In genomic region chr6:52987391-52987790, GRCm38 (mm10) we compare ENCODE assay signal across 9 mouse cellular contexts.
DNase-seq lines count a peak whose midpoint lies in the region; ATAC-seq lines count a peak whose summit lies in the region.
"Had no signal": no experiment of that assay in that cellular context is flagged by ENCODE, and none has a peak within 500 bp of the region (broad histone marks: within the 10 kb centered on the region; RNA-seq: fewer than 3 reads in every experiment).

No protein-coding gene starts in this region.

- no peak overlapping the region for H3K4me3 ChIP-seq in kidney, embryonic 16.5 days (ENCODE audit: low read length)
- no peak overlapping the region for H3K4me3 ChIP-seq in embryonic facial prominence, embryonic 11.5 days (ENCODE audit: low read depth, low read length)
- no peak overlapping the region for H3K4me3 ChIP-seq in midbrain, embryonic 15.5 days
- H3K4me3 ChIP-seq: midbrain, embryonic 12.5 days had no signal

- H3K9ac ChIP-seq in kidney, embryonic 16.5 days (replicated peaks; ENCODE audit: low read length): no peak overlapping the region
- no peak overlapping the region for H3K9ac ChIP-seq in embryonic facial prominence, embryonic 11.5 days (replicated peaks; ENCODE audit: low read length)
- no peak overlapping the region for H3K9ac ChIP-seq in midbrain, embryonic 15.5 days
- H3K9ac ChIP-seq: midbrain, embryonic 12.5 days had no signal

- H3K9me3 ChIP-seq in kidney, embryonic 16.5 days (ENCODE audit: low read length): no peaks in the 10 kb centered on the region
- no peaks in the 10 kb centered on the region for H3K9me3 ChIP-seq in embryonic facial prominence, embryonic 11.5 days (replicated peaks; ENCODE audit: control insufficient read depth, low read length)
- H3K9me3 ChIP-seq in midbrain, embryonic 15.5 days: no peaks in the 10 kb centered on the region
- H3K9me3 ChIP-seq: midbrain, embryonic 12.5 days had no signal

- H3K4me2 ChIP-seq in kidney, embryonic 16.5 days (replicated peaks; ENCODE audit: low read depth, low read length): no peak overlapping the region
- no peak overlapping the region for H3K4me2 ChIP-seq in embryonic facial prominence, embryonic 11.5 days (ENCODE audit: low read depth, low read length)
- no peak overlapping the region for H3K4me2 ChIP-seq in midbrain, embryonic 15.5 days
- H3K4me2 ChIP-seq: midbrain, embryonic 12.5 days had no signal

- no peaks in the 10 kb centered on the region for H3K4me1 ChIP-seq in kidney, embryonic 16.5 days (ENCODE audit: insufficient read depth, low read length)
- H3K4me1 ChIP-seq in embryonic facial prominence, embryonic 11.5 days (ENCODE audit: control insufficient read depth, insufficient read depth, low read length): no peaks in the 10 kb centered on the region
- H3K4me1 ChIP-seq in midbrain, embryonic 15.5 days: no peaks in the 10 kb centered on the region
- H3K4me1 ChIP-seq: midbrain, embryonic 12.5 days had no signal

- H3K27ac ChIP-seq in kidney, embryonic 16.5 days (ENCODE audit: low read length): no peak overlapping the region
- H3K27ac ChIP-seq in embryonic facial prominence, embryonic 11.5 days (replicated peaks; ENCODE audit: low read depth, low read length): no peak overlapping the region
- H3K27ac ChIP-seq in midbrain, embryonic 15.5 days: no peak overlapping the region
- H3K27ac ChIP-seq: midbrain, embryonic 12.5 days had no signal

- 54% methylated on average over 4 of the region's 4 CpGs for WGBS in kidney, embryonic 16.5 days
- WGBS in embryonic facial prominence, embryonic 11.5 days: 55% methylated on average over 4 of the region's 4 CpGs
- 55% methylated on average over 4 of the region's 4 CpGs for WGBS in midbrain, embryonic 15.5 days

- no peaks in the 10 kb centered on the region for H3K36me3 ChIP-seq in kidney, embryonic 16.5 days (ENCODE audit: insufficient read depth, low read length)
- no peaks in the 10 kb centered on the region for H3K36me3 ChIP-seq in embryonic facial prominence, embryonic 11.5 days (replicated peaks; ENCODE audit: control insufficient read depth, insufficient read depth, low read depth, low read length)
- H3K36me3 ChIP-seq in midbrain, embryonic 15.5 days (replicated peaks): no peaks in the 10 kb centered on the region
- H3K36me3 ChIP-seq: midbrain, embryonic 12.5 days had no signal

- no peak for ATAC-seq in kidney, embryonic 16.5 days (ENCODE audit: low FRiP score, low TSS enrichment)
- ATAC-seq in embryonic facial prominence, embryonic 11.5 days (replicated peaks; ENCODE audit: insufficient number of reproducible peaks, low FRiP score, low TSS enrichment, low read depth): no peak
- no peak for ATAC-seq in midbrain, embryonic 15.5 days (replicated peaks)

- no peaks in the 10 kb centered on the region for H3K27me3 ChIP-seq in kidney, embryonic 16.5 days (ENCODE audit: insufficient read depth, low read length)
- no peaks in the 10 kb centered on the region; the same call in 1 of the 2 replicates for H3K27me3 ChIP-seq in embryonic facial prominence, embryonic 11.5 days (ENCODE audit: control insufficient read depth, insufficient read depth, low read length)
- no peaks in the 10 kb centered on the region for H3K27me3 ChIP-seq in midbrain, embryonic 15.5 days (replicated peaks)

- peak; percentile 31 for DNase-seq in adrenal gland, adult 2 months
- DNase-seq in adrenal gland, postnatal 4 days (ENCODE audit: low spot score in 2 of 2): no peak
- DNase-seq in kidney, postnatal 14 days: peak; percentile 50
- DNase-seq in R1 (ENCODE audit: low read depth, low spot score): peak; percentile 65
- peak; percentile 80 for DNase-seq in embryonic facial prominence, embryonic 11.5 days (ENCODE audit: low spot score)
- peak; percentile 66 for DNase-seq in lung, postnatal 36 days

Comparison
In these comparisons a context has a peak if more than half of its experiments do, and no peak if none do; other contexts are left out.
1. DNase-seq: peak in adrenal gland, adult 2 months (single experiment), kidney, postnatal 14 days (single experiment), R1 (single experiment), embryonic facial prominence, embryonic 11.5 days (single experiment) and lung, postnatal 36 days (single experiment); none in adrenal gland, postnatal 4 days (0 of 2).